Mouse (Mus musculus): ENCODE results near the gene Socs1.

DNA sequence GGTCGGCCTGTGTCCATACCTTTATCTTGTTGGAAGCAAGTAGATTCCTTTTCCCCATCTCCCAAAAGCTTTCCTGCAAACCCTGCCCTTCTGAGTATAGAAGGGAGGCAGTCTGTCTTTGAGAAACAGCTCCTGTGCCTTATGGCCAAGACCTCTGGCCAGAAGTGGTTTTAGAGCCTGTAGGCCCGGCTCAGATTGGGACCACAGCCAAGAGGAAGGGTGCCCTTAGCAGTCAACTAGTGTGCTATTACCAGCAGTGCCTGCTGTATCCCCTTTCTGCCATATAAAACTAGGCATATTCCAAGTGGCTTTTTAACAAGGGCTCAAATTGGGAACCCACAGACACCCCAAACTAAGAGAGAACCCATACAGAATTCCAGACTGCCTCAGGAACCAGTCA lies 49.6 kb downstream of the Socs1 start:
- TF ChIP-seq CTCF (IDR thresholded peaks at IDR 0.05; ENCODE audit: low read depth) (no peak), EP300 (IDR thresholded peaks at IDR 0.05; ENCODE audit: low read depth) (no peak)

All from liver, postnatal 0 days (tissue).